Mouse (Mus musculus): Measurements from ENCODE around the gene Tcf12.

DNA sequence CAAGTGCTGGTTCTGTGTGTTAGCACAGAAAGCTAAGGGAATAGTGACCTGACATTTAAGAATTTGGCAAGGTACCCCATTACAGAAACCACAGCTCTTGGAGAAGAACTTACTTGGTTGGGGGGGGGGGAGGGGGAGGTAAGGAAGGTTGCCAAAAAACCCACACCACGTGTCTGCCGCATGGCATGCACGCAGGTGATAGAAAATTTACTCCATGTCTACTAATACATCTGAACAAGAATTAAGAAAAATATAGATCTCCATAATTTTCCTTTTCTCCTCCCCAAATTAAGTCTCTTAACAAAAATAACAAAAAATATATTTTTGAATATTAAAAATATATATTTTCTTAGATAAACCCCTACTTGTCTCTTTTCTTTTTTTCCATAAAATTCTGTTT lies 75.4 kb downstream of the Tcf12 start:
- TF ChIP-seq CTCF (IDR thresholded peaks at IDR 0.05; ENCODE audit: borderline replicate concordance, insufficient read depth, low read length) (no peak), POLR2A (IDR thresholded peaks at IDR 0.05; ENCODE audit: low read depth, low read length) (no peak)
